11 mouse cellular contexts compared by ENCODE assay signal in genomic region chr3:152100119-152100818, GRCm38 (mm10).
DNase-seq lines count a peak whose midpoint lies in the region; ATAC-seq lines count a peak whose summit lies in the region.
"Had no signal": no experiment of that assay in that cellular context is flagged by ENCODE, and none has a peak within 500 bp of the region (broad histone marks: within the 10 kb centered on the region; RNA-seq: fewer than 3 reads in every experiment).

No protein-coding gene starts in this region.

- no peak overlapping the region for H3K27ac ChIP-seq in kidney, embryonic 16.5 days (ENCODE audit: low read length)
- no peak overlapping the region for H3K27ac ChIP-seq in embryonic facial prominence, embryonic 10.5 days (replicated peaks)
- no peak overlapping the region for H3K27ac ChIP-seq in hindbrain, embryonic 16.5 days (ENCODE audit: low read depth, low read length)
- H3K27ac ChIP-seq in neural tube, embryonic 12.5 days, result no peak overlapping the region
- H3K27ac ChIP-seq: limb, embryonic 15.5 days had no signal

- H3K27me3 ChIP-seq in kidney, embryonic 16.5 days (ENCODE audit: insufficient read depth, low read length), result no peaks in the 10 kb centered on the region
- H3K27me3 ChIP-seq in embryonic facial prominence, embryonic 10.5 days (replicated peaks; ENCODE audit: low read depth, poor library complexity, severe bottlenecking), result peaks cover 7% of the 10 kb centered on the region
- no peaks in the 10 kb centered on the region for H3K27me3 ChIP-seq in hindbrain, embryonic 16.5 days (replicated peaks; ENCODE audit: control insufficient read depth, insufficient read depth, low read length)
- no peaks in the 10 kb centered on the region for H3K27me3 ChIP-seq in neural tube, embryonic 12.5 days (replicated peaks)
- H3K27me3 ChIP-seq: limb, embryonic 15.5 days; Patski had no signal

- H3K9ac ChIP-seq in kidney, embryonic 16.5 days (replicated peaks; ENCODE audit: low read length), result no peak overlapping the region
- H3K9ac ChIP-seq in hindbrain, embryonic 16.5 days (ENCODE audit: low read depth, low read length), result no peak overlapping the region
- H3K9ac ChIP-seq in neural tube, embryonic 12.5 days, result no peak overlapping the region
- H3K9ac ChIP-seq: limb, embryonic 15.5 days had no signal

- 0 out of 2 replicates have a peak, but pooled peaks cover 5% of the 10 kb centered on the region for H3K9me3 ChIP-seq in kidney, embryonic 16.5 days (ENCODE audit: low read length)
- 0 out of 2 replicates have a peak, but pooled peaks cover 3% of the 10 kb centered on the region for H3K9me3 ChIP-seq in embryonic facial prominence, embryonic 10.5 days
- no peaks in the 10 kb centered on the region for H3K9me3 ChIP-seq in hindbrain, embryonic 16.5 days (ENCODE audit: control insufficient read depth, low read length)
- no peaks in the 10 kb centered on the region for H3K9me3 ChIP-seq in neural tube, embryonic 12.5 days
- H3K9me3 ChIP-seq: limb, embryonic 15.5 days had no signal

- no peaks in the 10 kb centered on the region for H3K36me3 ChIP-seq in kidney, embryonic 16.5 days (ENCODE audit: insufficient read depth, low read length)
- no peaks in the 10 kb centered on the region for H3K36me3 ChIP-seq in embryonic facial prominence, embryonic 10.5 days (replicated peaks)
- no peaks in the 10 kb centered on the region for H3K36me3 ChIP-seq in hindbrain, embryonic 16.5 days (ENCODE audit: control insufficient read depth, insufficient read depth, low read length)
- H3K36me3 ChIP-seq in neural tube, embryonic 12.5 days, result no peaks in the 10 kb centered on the region
- H3K36me3 ChIP-seq: limb, embryonic 15.5 days had no signal

- no peak overlapping the region for H3K4me2 ChIP-seq in kidney, embryonic 16.5 days (replicated peaks; ENCODE audit: low read depth, low read length)
- H3K4me2 ChIP-seq in hindbrain, embryonic 16.5 days (ENCODE audit: low read length), result peak overlapping the region; percentile 29
- H3K4me2 ChIP-seq in neural tube, embryonic 12.5 days (replicated peaks), result peak overlapping the region; percentile 37
- H3K4me2 ChIP-seq: limb, embryonic 15.5 days had no signal

- no peaks in the 10 kb centered on the region for H3K4me1 ChIP-seq in kidney, embryonic 16.5 days (ENCODE audit: insufficient read depth, low read length)
- H3K4me1 ChIP-seq in embryonic facial prominence, embryonic 10.5 days, result peaks cover 11% of the 10 kb centered on the region
- no peaks in the 10 kb centered on the region for H3K4me1 ChIP-seq in hindbrain, embryonic 16.5 days (ENCODE audit: control insufficient read depth, insufficient read depth, low read depth, low read length)
- peaks cover 3% of the 10 kb centered on the region for H3K4me1 ChIP-seq in neural tube, embryonic 12.5 days

- no peak overlapping the region for H3K4me3 ChIP-seq in kidney, embryonic 16.5 days (ENCODE audit: low read length)
- peak overlapping the region; percentile 25; the same call in 1 of the 2 replicates for H3K4me3 ChIP-seq in embryonic facial prominence, embryonic 10.5 days
- H3K4me3 ChIP-seq in hindbrain, embryonic 16.5 days (ENCODE audit: low read length), result peak overlapping the region; percentile 6
- H3K4me3 ChIP-seq in neural tube, embryonic 12.5 days, result no peak overlapping the region
- H3K4me3 ChIP-seq: limb, embryonic 15.5 days had no signal

- WGBS in kidney, embryonic 16.5 days, result 44% methylated on average over 11 of the region's 11 CpGs
- 46% methylated on average over 11 of the region's 11 CpGs for WGBS in embryonic facial prominence, embryonic 10.5 days
- WGBS in hindbrain, embryonic 16.5 days, result 62% methylated on average over 11 of the region's 11 CpGs
- WGBS in neural tube, embryonic 12.5 days, result 50% methylated on average over 11 of the region's 11 CpGs

- DNase-seq in kidney, adult 11 months, result no peak
- peak; percentile 29 for DNase-seq in embryonic facial prominence, embryonic 10.5 days (ENCODE audit: low spot score)
- no peak for DNase-seq in gastrocnemius, adult 18-20 months (ENCODE audit: low spot score)
- no peak for DNase-seq in cerebellum, postnatal 36 days
- DNase-seq in thymus, postnatal 36 days, result no peak
- DNase-seq: heart, postnatal 36 days had no signal

- ATAC-seq in kidney, embryonic 16.5 days (ENCODE audit: low FRiP score, low TSS enrichment), result peak; percentile 33; the same call in 1 of the 2 replicates
- peak; percentile 63 for ATAC-seq in hindbrain, embryonic 16.5 days
- ATAC-seq in neural tube, embryonic 12.5 days (ENCODE audit: low FRiP score, low read depth), result peak; percentile 61

Comparison
In these comparisons a context has a peak if more than half of its experiments do, and no peak if none do; other contexts are left out.
1. H3K4me3 ChIP-seq: peak in embryonic facial prominence, embryonic 10.5 days (single experiment) and hindbrain, embryonic 16.5 days (single experiment); none in kidney, embryonic 16.5 days (single experiment) and neural tube, embryonic 12.5 days (single experiment).
2. Peak in every context shown above with its lines, with median percentiles within 50 percentile points of each other: ATAC-seq.